Mouse (Mus musculus) retina, postnatal 7 days (tissue): ENCODE measurements around the gene Mrps2.

Experiments used
- DNase-seq: peaks from one replicate; pipeline ENCODE4 v3.0.0-alpha.2; 2012; ENCODE audit warnings: low read depth, low spot score

The Mrps2 gene

GRCm38 (mm10) chr2:28520581-28520980, 52.7 kb downstream of the Mrps2 start:
- no peak for DNase-seq
